Mouse (Mus musculus) megakaryocyte, embryonic 14.5 days (primary cell): ENCODE measurements at regions not wholly inside any gene's neighbourhood (a gene's known extent, or its start where the extent isn't known, plus 50 kb on each side); places are given as distances from the start of the nearest gene placed in this dataset.

Experiments
- FLI1 ChIP-seq: IDR thresholded peaks from 2 replicates; pipeline ENCODE4 v1.6.1; 2012; ENCODE audit warnings: low read length, inconsistent platforms, mixed read lengths
- GATA1 ChIP-seq: IDR thresholded peaks from 3 replicates; pipeline ENCODE4 v1.6.1; 2012; ENCODE audit warnings: mixed read lengths, low read length, inconsistent platforms, borderline replicate concordance

GRCm38 (mm10) chr13:110871776-110872135 lies 383.1 kb upstream of the Actbl2 start:
- TF ChIP-seq GATA1 (no peak), FLI1 (no peak)
